Mouse (Mus musculus): ENCODE measurements around the gene Dnajb1. TPM values are rescaled to one million over a fixed set of nuclear protein-coding genes. Genes with fewer than 3 reads are reported as not detected.
"Not testable (repeated sequence)": the region's sequence is repeated elsewhere in the genome, so short reads cannot be mapped to it uniquely, and the experiment has no call there.

Dnajb1 gene
- polyA plus RNA-seq, 1 experiment from 2014 or later = 51.5 TPM

DNA sequence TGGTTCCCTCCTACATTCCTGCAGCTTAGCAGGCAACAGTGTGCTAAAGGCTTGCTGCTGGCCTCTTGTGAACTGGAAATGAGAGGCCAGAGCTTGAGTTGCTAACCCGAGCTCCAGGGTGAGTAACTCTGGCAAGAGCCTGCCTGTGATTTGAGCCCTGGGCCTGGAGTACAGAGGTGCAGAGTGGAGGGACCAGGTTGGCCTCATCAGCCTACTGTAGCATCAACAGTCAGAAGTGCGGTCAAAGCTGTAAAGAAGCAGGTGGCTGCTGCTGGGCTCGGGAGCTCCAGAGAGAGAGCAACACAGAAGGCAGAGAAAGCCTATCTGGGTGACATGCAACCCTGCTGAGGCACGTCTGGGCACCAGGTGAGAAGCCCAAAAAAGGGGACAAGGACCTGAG is 38.8 kb upstream of the Dnajb1 start:
- WGBS (ENCODE audit: insufficient replicate concordance) = 74% methylated on average over 4 of the region's 4 CpGs
- no peaks in the 10 kb centered on the region for H3K27me3 ChIP-seq (ENCODE audit: control insufficient read depth, insufficient read depth, low read length)
- no peak overlapping the region for H3K4me3 ChIP-seq (ENCODE audit: low read depth, low read length)
- H3K36me3 ChIP-seq (ENCODE audit: control insufficient read depth, insufficient read depth, low read length) = peaks cover 17% of the 10 kb centered on the region
- H3K4me1 ChIP-seq (ENCODE audit: control insufficient read depth, insufficient read depth, low read length) = peaks cover 23% of the 10 kb centered on the region
- H3K27ac ChIP-seq (ENCODE audit: low read depth, low read length) = no peak overlapping the region
- no peak for ATAC-seq (replicated peaks; ENCODE audit: insufficient number of reproducible peaks, low FRiP score, low TSS enrichment)
- H3K4me2 ChIP-seq = no peak overlapping the region
- no peaks in the 10 kb centered on the region for H3K9me3 ChIP-seq (replicated peaks; ENCODE audit: control insufficient read depth, low read length)
- H3K9ac ChIP-seq (ENCODE audit: low read depth, low read length) = no peak overlapping the region

DNA sequence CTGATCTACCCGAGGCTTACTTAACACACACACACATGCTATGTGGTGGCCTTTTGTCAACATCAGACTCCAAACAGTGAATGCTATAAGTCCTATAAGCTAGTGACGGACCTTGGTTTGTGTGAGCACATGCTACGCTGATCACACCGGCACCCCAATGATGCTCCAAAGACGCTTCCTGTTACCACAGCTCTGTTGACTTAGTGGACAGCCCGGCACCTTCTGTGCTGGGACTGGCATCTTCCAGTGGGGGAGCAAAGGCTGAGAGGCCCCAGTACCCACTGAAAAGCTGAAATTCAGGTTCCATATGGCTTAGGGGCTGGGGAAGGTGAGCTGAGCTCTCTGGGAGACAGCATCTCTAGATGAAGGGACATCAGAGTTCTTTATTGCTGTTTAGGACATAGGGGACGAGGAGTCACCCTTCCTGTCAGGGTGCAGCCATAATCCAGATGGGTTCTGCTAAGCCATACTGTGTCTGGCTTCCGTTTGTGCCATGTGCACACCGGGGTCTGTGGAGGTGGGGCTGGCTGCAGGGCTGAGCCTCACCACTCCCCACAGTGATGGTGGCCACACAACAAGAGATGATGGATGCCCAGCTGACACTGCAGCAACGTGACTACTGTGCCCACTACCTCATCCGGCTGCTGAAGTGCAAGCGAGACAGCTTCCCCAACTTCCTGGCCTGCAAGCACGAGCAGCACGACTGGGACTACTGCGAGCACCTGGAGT is 37.6 kb upstream of the Dnajb1 start:
- Histone ChIP-seq H3K4me2 (no peak overlapping the region), H3K36me3 (ENCODE audit: control insufficient read depth, insufficient read depth, low read length) (peaks cover 17% of the 10 kb centered on the region), H3K27ac (ENCODE audit: low read depth, low read length) (no peak overlapping the region), H3K9ac (ENCODE audit: low read depth, low read length) (no peak overlapping the region), H3K4me3 (ENCODE audit: low read depth, low read length) (no peak overlapping the region), H3K4me1 (ENCODE audit: control insufficient read depth, insufficient read depth, low read length) (peaks cover 36% of the 10 kb centered on the region), H3K27me3 (ENCODE audit: control insufficient read depth, insufficient read depth, low read length) (no peaks in the 10 kb centered on the region), H3K9me3 (replicated peaks; ENCODE audit: control insufficient read depth, low read length) (no peaks in the 10 kb centered on the region)
- 86% methylated on average over 12 of the region's 15 CpGs for WGBS (ENCODE audit: insufficient replicate concordance)
- ATAC-seq (replicated peaks; ENCODE audit: insufficient number of reproducible peaks, low FRiP score, low TSS enrichment) = no peak

DNA sequence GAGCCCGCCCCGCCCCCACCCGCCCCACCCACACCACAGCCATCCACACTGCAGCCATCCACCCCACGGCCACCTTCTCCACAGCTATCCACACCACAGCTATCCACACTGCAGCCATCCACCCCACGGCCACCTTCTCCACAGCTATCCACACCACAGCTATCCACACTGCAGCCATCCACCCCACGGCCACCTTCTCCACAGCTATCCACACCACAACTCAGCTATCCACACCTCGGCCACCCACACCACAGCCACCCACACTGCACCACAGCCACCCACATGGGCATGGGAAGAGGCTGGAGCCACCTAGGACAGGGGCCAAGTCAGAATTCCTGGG is 37.0 kb upstream of the Dnajb1 start:
- H3K4me2 ChIP-seq; H3K9ac ChIP-seq (ENCODE audit: low read depth, low read length); H3K4me3 ChIP-seq (ENCODE audit: low read depth, low read length); H3K27ac ChIP-seq (ENCODE audit: low read depth, low read length); H3K27me3 ChIP-seq (ENCODE audit: control insufficient read depth, insufficient read depth, low read length); H3K9me3 ChIP-seq (replicated peaks; ENCODE audit: control insufficient read depth, low read length); ATAC-seq (replicated peaks; ENCODE audit: insufficient number of reproducible peaks, low FRiP score, low TSS enrichment): not testable (repeated sequence)
- WGBS (ENCODE audit: insufficient replicate concordance) = 87% methylated on average over 2 of the region's 7 CpGs
- H3K36me3 ChIP-seq (ENCODE audit: control insufficient read depth, insufficient read depth, low read length) = peaks cover 17% of the 10 kb centered on the region
- H3K4me1 ChIP-seq (ENCODE audit: control insufficient read depth, insufficient read depth, low read length) = peaks cover 41% of the 10 kb centered on the region

DNA sequence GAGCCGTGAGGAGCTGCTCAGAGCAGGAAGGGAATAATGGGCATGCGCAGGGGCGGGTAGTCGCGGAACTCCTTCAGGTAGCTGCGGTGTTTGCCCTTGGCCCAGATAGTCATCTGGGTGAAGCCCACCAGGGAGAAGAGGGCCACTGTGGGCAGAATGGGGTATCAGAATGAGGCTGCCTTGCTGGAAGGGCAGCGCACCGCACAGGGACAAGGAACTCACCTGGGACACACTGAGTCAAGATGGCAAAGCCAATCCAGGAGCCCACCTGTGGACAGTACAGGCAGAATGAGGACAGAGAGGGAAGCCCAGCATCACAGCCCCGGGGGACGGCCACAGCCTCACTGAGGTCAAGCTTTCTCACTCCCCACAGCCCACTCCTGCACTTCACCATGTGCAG is 36.2 kb upstream of the Dnajb1 start:
- H3K4me1 ChIP-seq (ENCODE audit: control insufficient read depth, insufficient read depth, low read length) = peaks cover 49% of the 10 kb centered on the region
- no peak overlapping the region for H3K4me2 ChIP-seq
- H3K27ac ChIP-seq (ENCODE audit: low read depth, low read length) = no peak overlapping the region
- H3K9ac ChIP-seq (ENCODE audit: low read depth, low read length) = no peak overlapping the region
- H3K36me3 ChIP-seq (ENCODE audit: control insufficient read depth, insufficient read depth, low read length) = peaks cover 17% of the 10 kb centered on the region
- WGBS (ENCODE audit: insufficient replicate concordance) = 91% methylated on average over 10 of the region's 10 CpGs
- no peaks in the 10 kb centered on the region for H3K9me3 ChIP-seq (replicated peaks; ENCODE audit: control insufficient read depth, low read length)
- H3K27me3 ChIP-seq (ENCODE audit: control insufficient read depth, insufficient read depth, low read length) = no peaks in the 10 kb centered on the region
- no peak for ATAC-seq (replicated peaks; ENCODE audit: insufficient number of reproducible peaks, low FRiP score, low TSS enrichment)
- H3K4me3 ChIP-seq (ENCODE audit: low read depth, low read length) = no peak overlapping the region

DNA sequence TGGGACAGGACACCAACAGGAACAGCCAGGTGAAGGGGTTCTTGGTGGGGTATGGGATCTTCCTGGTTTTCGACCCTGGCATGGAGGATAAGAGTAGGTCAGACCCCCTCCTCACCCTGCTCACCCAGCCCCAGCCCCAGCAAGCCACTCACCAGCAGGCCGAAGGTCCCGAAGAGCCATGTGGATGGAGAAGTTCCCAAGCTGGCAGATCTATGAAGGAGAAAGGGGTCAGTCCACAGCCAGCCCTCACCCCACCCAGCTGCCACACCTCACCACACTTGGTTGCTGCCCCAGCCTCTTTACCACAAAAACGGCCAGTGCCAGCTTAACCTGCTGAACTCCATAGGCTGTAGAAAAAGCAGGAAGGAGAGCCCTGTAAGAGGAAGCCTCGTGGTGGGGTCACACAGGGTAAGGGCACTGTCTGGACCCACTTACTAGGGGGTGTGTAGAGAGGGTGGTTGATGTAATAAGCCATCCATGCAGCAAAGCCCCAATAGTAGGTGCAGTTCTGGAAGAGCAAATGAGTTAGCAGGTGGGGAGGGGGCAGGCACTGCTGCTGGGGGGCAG is 35.7 kb upstream of the Dnajb1 start:
- Histone ChIP-seq H3K36me3 (ENCODE audit: control insufficient read depth, insufficient read depth, low read length) (peaks cover 17% of the 10 kb centered on the region), H3K9ac (ENCODE audit: low read depth, low read length) (no peak overlapping the region), H3K27ac (ENCODE audit: low read depth, low read length) (no peak overlapping the region), H3K4me2 (no peak overlapping the region), H3K4me1 (ENCODE audit: control insufficient read depth, insufficient read depth, low read length) (peaks cover 55% of the 10 kb centered on the region), H3K27me3 (ENCODE audit: control insufficient read depth, insufficient read depth, low read length) (no peaks in the 10 kb centered on the region), H3K4me3 (ENCODE audit: low read depth, low read length) (no peak overlapping the region), H3K9me3 (replicated peaks; ENCODE audit: control insufficient read depth, low read length) (no peaks in the 10 kb centered on the region)
- ATAC-seq (replicated peaks; ENCODE audit: insufficient number of reproducible peaks, low FRiP score, low TSS enrichment) = no peak
- WGBS (ENCODE audit: insufficient replicate concordance) = 89% methylated on average over 5 of the region's 5 CpGs

DNA sequence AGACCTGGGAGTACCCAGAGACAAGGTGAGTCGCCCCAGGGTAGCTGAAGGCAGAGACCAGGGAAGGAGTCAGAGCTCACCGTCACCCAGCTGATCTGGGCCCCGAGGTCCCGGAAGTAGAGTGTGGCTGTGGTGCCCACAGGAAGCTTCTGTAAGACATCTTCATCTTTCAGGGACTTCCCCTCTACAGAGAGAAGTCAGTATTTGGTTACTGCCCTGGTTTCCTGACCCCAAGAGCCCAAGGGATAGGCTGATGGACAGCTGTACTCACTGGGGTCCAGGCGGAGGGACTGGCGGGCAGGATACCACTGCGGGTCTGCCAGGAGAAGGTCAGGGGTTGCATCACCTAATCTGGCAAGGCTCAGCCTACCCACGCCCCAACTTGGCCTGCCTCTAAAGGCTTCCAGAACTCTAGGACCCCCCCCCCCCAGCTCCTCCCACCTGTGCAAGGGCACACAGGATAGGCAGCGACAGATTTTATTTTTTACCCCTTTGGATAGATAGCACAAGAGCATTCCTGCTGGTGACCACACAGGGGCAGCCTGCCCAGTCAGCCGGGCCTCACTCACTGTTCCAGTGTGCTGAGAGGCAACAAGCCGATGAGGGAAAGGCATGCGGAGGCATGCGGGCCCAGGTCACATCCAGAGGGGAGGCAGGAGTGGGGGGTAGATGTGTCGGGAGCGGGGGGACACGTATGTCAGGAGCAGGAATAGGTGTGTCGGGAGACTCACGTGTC is 34.7 kb upstream of the Dnajb1 start:
- Histone ChIP-seq H3K4me1 (ENCODE audit: control insufficient read depth, insufficient read depth, low read length) (peaks cover 54% of the 10 kb centered on the region), H3K4me2 (no peak overlapping the region), H3K9ac (ENCODE audit: low read depth, low read length) (0 out of 2 replicates have a peak overlapping the region, but pooled peaks have one; percentile 5), H3K27me3 (ENCODE audit: control insufficient read depth, insufficient read depth, low read length) (no peaks in the 10 kb centered on the region), H3K27ac (ENCODE audit: low read depth, low read length) (no peak overlapping the region), H3K9me3 (replicated peaks; ENCODE audit: control insufficient read depth, low read length) (no peaks in the 10 kb centered on the region), H3K4me3 (ENCODE audit: low read depth, low read length) (no peak overlapping the region), H3K36me3 (ENCODE audit: control insufficient read depth, insufficient read depth, low read length) (peaks cover 17% of the 10 kb centered on the region)
- WGBS (ENCODE audit: insufficient replicate concordance) = 75% methylated on average over 17 of the region's 18 CpGs
- no peak for ATAC-seq (replicated peaks; ENCODE audit: insufficient number of reproducible peaks, low FRiP score, low TSS enrichment)

DNA sequence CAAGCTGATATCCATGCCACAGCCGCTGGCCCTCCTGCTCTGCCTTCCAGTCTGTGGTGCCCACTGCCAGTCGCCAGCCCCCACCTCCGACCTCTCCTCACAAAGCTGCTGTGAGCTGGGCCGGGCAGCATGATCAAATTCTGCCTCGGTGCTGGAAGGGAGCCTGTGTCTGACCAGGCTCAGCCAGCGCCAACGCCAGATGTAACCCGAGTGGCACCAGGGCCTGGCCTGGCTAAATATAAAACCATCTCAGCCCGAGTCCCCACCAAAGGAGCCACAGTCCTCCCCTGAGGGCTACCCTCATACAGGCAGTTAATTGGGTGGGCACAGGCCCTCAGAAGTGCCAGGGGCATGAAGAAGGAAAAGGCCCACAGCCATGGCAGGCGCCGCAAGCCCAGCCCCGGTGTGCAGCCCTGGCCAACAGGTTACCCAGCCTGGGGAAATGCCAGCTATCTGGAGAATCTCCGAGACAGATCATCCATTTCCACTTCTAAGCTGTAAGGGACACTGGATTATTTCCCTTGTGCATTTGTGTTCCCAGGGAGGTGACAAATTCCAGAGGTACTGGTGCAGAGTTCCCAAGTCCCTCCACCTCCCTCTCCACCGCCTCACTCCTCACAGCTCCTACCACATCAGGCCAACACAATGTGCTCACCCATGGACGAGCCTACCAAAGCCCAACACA is 33.2 kb upstream of the Dnajb1 start:
- H3K27ac ChIP-seq (ENCODE audit: low read depth, low read length) = peak overlapping the region; percentile 91
- no peaks in the 10 kb centered on the region for H3K27me3 ChIP-seq (ENCODE audit: control insufficient read depth, insufficient read depth, low read length)
- H3K4me2 ChIP-seq = no peak overlapping the region
- WGBS (ENCODE audit: insufficient replicate concordance) = 76% methylated on average over 15 of the region's 15 CpGs
- H3K4me3 ChIP-seq (ENCODE audit: low read depth, low read length) = no peak overlapping the region
- H3K9me3 ChIP-seq (replicated peaks; ENCODE audit: control insufficient read depth, low read length) = no peaks in the 10 kb centered on the region
- peaks cover 65% of the 10 kb centered on the region for H3K4me1 ChIP-seq (ENCODE audit: control insufficient read depth, insufficient read depth, low read length)
- no peak overlapping the region for H3K9ac ChIP-seq (ENCODE audit: low read depth, low read length)
- H3K36me3 ChIP-seq (ENCODE audit: control insufficient read depth, insufficient read depth, low read length) = peaks cover 17% of the 10 kb centered on the region
- no peak for ATAC-seq (replicated peaks; ENCODE audit: insufficient number of reproducible peaks, low FRiP score, low TSS enrichment)

DNA sequence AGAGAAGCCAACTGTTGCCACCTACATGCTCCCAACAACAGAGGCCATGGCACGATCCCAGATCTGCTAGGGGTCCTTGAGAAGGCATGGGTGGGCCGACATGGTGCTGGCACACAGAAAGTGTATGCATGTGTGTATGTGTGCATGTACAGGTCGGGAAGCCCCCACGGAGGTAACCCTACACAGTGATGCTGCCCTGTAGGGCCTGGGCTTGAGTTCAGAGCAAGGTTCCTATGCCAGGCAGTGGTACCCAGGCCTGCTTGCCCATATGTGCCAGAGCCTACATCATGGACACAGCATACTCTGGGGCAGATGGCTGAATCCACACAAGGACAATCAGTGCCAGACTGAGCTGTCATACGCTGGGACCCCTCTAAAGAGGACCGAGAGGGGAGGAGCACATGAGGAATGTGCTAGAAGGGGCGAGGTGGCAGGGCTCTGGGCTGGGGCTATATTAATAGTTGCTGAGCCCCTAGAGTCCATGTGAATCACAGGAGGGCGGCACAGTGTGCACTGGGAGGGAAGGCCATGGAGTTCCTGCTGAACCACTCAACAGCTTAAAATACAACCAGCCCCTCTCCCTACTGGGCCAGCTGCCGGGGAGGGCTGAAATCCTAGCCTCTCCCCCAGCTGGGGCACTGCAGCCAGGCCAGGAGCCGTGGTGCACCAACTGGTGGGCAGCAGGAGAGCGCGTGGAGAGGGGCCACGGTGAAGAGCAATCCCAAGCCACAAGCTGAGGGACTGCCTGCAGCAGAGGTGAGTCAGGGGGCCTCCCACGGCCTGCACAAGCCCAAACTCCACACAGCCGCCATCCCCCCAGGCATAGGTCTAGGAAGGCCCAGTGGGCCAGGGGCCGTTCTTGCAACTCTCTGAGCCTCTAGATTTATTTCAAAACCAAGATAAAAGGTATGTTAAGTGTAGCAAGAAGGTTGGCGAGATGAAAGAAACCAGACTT is 32.2 kb upstream of the Dnajb1 start:
- Histone ChIP-seq H3K4me3 (ENCODE audit: low read depth, low read length) (peak overlapping the region; percentile 12; the same call in 1 of the 2 replicates), H3K27me3 (ENCODE audit: control insufficient read depth, insufficient read depth, low read length) (no peaks in the 10 kb centered on the region), H3K9me3 (replicated peaks; ENCODE audit: control insufficient read depth, low read length) (no peaks in the 10 kb centered on the region), H3K36me3 (ENCODE audit: control insufficient read depth, insufficient read depth, low read length) (peaks cover 14% of the 10 kb centered on the region), H3K4me1 (ENCODE audit: control insufficient read depth, insufficient read depth, low read length) (peaks cover 65% of the 10 kb centered on the region), H3K27ac (ENCODE audit: low read depth, low read length) (peak overlapping the region; percentile 91), H3K4me2 (peak overlapping the region; percentile 51), H3K9ac (ENCODE audit: low read depth, low read length) (peak overlapping the region; percentile 66)
- ATAC-seq (replicated peaks; ENCODE audit: insufficient number of reproducible peaks, low FRiP score, low TSS enrichment) = no peak
- WGBS (ENCODE audit: insufficient replicate concordance) = 55% methylated on average over 17 of the region's 17 CpGs

Measured in heart, embryonic 11.5 days (tissue).